Mouse (Mus musculus) liver, embryonic 12.5 days (tissue): ENCODE data around the gene Clcn2. TPM values are rescaled to one million over a fixed set of nuclear protein-coding genes. Genes with fewer than 3 reads are reported as not detected.
A peak's percentile ranks its signal among the peaks of the same experiment; 100 is the strongest.

Source experiments
- ATAC-seq: fragments of 200-750 bp; cut with Nextera tagmentation; 2 replicates; pipeline ENCODE4 v1.8.0; 2017; ENCODE audit warnings: moderate number of reproducible peaks, mild to moderate bottlenecking, moderate library complexity
- H3K27ac ChIP-seq: fragments of 300-500 bp; sonication (generic); 2 replicates; pipeline ENCODE4 v1.5.1; 2016; ENCODE audit warnings: mild to moderate bottlenecking
- H3K27me3 ChIP-seq: fragments of 300-500 bp; sonication (generic); replicated peaks from 2 replicates; pipeline ENCODE4 v1.6.1; 2016; ENCODE audit warnings: mild to moderate bottlenecking, moderate library complexity
- H3K36me3 ChIP-seq: fragments of 300-500 bp; sonication (generic); 2 replicates; pipeline ENCODE4 v1.6.1; 2016; ENCODE audit warnings: mild to moderate bottlenecking, moderate library complexity
- H3K4me1 ChIP-seq: fragments of 300-500 bp; sonication (generic); 2 replicates; pipeline ENCODE4 v1.6.1; 2016
- H3K4me2 ChIP-seq: fragments of 300-500 bp; sonication (generic); 2 replicates; pipeline ENCODE4 v1.6.1; 2016; ENCODE audit warnings: mild to moderate bottlenecking, moderate library complexity
- H3K4me3 ChIP-seq: fragments of 300-500 bp; sonication (generic); 2 replicates; pipeline ENCODE4 v1.5.1; 2016; ENCODE audit warnings: mild to moderate bottlenecking, moderate library complexity
- H3K9ac ChIP-seq: fragments of 300-500 bp; sonication (generic); 2 replicates; pipeline ENCODE4 v1.6.1; 2016; ENCODE audit warnings: mild to moderate bottlenecking, moderate library complexity
- H3K9me3 ChIP-seq: fragments of 300-500 bp; sonication (generic); replicated peaks from 2 replicates; pipeline ENCODE4 v1.6.1; 2016; ENCODE audit warnings: mild to moderate bottlenecking, moderate library complexity
- WGBS: fragments of 180-500 bp; shearing (Covaris S2); methylation state at CpG from one replicate; pipeline ENCODE4 v1.1.7; 2016; ENCODE audit not compliant: insufficient replicate concordance; 5-methylcytosine and 5-hydroxymethylcytosine counted together
- polyA plus RNA-seq: library from polyadenylated mRNA; unstranded; fragments of >200 nt; fragmentation: Nextera tagmentation; extraction: Ambion mirVana; gene quantifications from 2 replicates; pipeline ENCODE4 v1.2.1, GENCODE M21; 2016

Clcn2 gene
- 14.0 and 14.5 TPM in 2 replicates for polyA plus RNA-seq

GRCm38 (mm10) chr16:20717181-20717977 is at the start of gene Clcn2, which contains the start of gene Polr2h:
Gene Clcn2, minus strand, starts transcription at chr16:20717746.
Gene Polr2h, plus strand, starts transcription at chr16:20717665.
- H3K27ac ChIP-seq, result peak within 1 kb of the TSS; percentile 91
- under 1% methylated on average over 62 of the region's 62 CpGs for WGBS
- H3K36me3 ChIP-seq, result peaks cover 41% of the 10 kb centered on the region
- ATAC-seq, result peak; percentile 85
- no peaks in the 10 kb centered on the region for H3K9me3 ChIP-seq
- H3K4me3 ChIP-seq, result peak within 1 kb of the TSS; percentile 74
- H3K4me1 ChIP-seq, result peaks cover 55% of the 10 kb centered on the region
- H3K27me3 ChIP-seq, result no peaks in the 10 kb centered on the region
- peak within 1 kb of the TSS; percentile 84 for H3K9ac ChIP-seq
- peak within 1 kb of the TSS; percentile 97 for H3K4me2 ChIP-seq

- no peak overlapping the region for H3K4me2 ChIP-seq
- H3K36me3 ChIP-seq, result no peaks in the 10 kb centered on the region
- WGBS, result 39% methylated on average over 9 of the region's 9 CpGs
- no peaks in the 10 kb centered on the region for H3K27me3 ChIP-seq
- no peak overlapping the region for H3K27ac ChIP-seq
- H3K4me1 ChIP-seq, result no peaks in the 10 kb centered on the region
- ATAC-seq, result peak; percentile 49; the same call in 1 of the 2 replicates
- H3K9me3 ChIP-seq, result no peaks in the 10 kb centered on the region
- H3K4me3 ChIP-seq, result no peak overlapping the region
- H3K9ac ChIP-seq, result no peak overlapping the region
Measured at GRCm38 (mm10) chr16:20765244-20765643, 47.7 kb upstream of the Clcn2 start.

DNA sequence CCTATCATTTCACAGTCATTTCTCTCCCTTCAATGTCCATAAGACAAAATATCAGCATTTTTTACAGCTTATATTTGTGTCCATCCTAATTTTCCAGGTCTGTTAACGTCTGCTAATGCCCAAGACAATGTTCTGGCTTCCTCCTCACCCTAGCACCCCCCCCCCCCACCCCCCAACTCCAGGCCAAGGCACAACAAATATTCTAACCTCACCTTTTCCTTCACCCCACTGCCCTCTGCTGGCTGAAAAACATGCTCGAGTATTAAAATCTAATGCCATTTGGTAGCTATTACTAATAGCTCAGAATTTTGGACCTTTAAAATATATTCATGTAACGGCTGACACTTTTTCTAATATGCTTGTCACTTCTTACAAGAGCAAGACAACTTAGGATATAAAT is 44.1 kb upstream of the Clcn2 start:
- Histone ChIP-seq H3K9ac (no peak overlapping the region), H3K4me2 (no peak overlapping the region), H3K4me1 (no peaks in the 10 kb centered on the region), H3K9me3 (no peaks in the 10 kb centered on the region), H3K4me3 (no peak overlapping the region), H3K27ac (no peak overlapping the region), H3K36me3 (no peaks in the 10 kb centered on the region), H3K27me3 (no peaks in the 10 kb centered on the region)
- no peak for ATAC-seq
- 5% methylated on average over 3 of the region's 3 CpGs for WGBS

- WGBS, result 54% methylated on average over 1 of the region's 1 CpGs
- Histone ChIP-seq H3K9me3 (no peaks in the 10 kb centered on the region), H3K27me3 (no peaks in the 10 kb centered on the region), H3K36me3 (no peaks in the 10 kb centered on the region), H3K27ac (no peak overlapping the region), H3K4me2 (no peak overlapping the region), H3K4me1 (no peaks in the 10 kb centered on the region), H3K4me3 (no peak overlapping the region), H3K9ac (no peak overlapping the region)
- ATAC-seq, result no peak
Measured at GRCm38 (mm10) chr16:20757385-20757784, 39.8 kb upstream of the Clcn2 start.

DNA sequence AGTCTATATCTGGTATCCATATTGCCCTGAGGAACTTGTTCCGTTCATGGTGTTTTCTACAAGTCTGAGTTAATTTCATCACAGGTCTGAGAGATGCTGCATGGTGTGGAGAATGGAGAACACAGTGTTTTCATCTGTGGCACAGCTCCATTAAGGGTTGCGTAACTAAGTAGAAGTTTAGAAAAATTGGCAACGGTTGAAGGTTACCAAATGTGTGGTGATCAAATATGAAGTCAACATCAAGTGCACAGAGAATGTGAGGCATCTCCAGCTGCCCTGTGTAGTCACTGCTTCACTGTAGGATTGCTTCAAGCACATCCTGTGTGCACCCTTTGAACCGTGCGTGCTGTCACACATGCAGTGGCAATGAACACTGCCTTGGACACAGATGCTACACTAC is 38.5 kb upstream of the Clcn2 start:
- H3K9me3 ChIP-seq, result no peaks in the 10 kb centered on the region
- no peak overlapping the region for H3K9ac ChIP-seq
- H3K4me2 ChIP-seq, result no peak overlapping the region
- ATAC-seq, result no peak
- no peak overlapping the region for H3K4me3 ChIP-seq
- H3K27me3 ChIP-seq, result no peaks in the 10 kb centered on the region
- H3K27ac ChIP-seq, result no peak overlapping the region
- H3K4me1 ChIP-seq, result no peaks in the 10 kb centered on the region
- WGBS, result 81% methylated on average over 5 of the region's 5 CpGs
- no peaks in the 10 kb centered on the region for H3K36me3 ChIP-seq

- H3K27me3 ChIP-seq, result 0 out of 2 replicates have a peak, but pooled peaks cover 7% of the 10 kb centered on the region
- no peak overlapping the region for H3K27ac ChIP-seq
- H3K36me3 ChIP-seq, result no peaks in the 10 kb centered on the region
- no peak overlapping the region for H3K4me2 ChIP-seq
- H3K9ac ChIP-seq, result no peak overlapping the region
- no peaks in the 10 kb centered on the region for H3K9me3 ChIP-seq
- H3K4me1 ChIP-seq, result no peaks in the 10 kb centered on the region
- H3K4me3 ChIP-seq, result no peak overlapping the region
- WGBS, result 50% methylated on average over 8 of the region's 8 CpGs
- no peak for ATAC-seq
Measured at GRCm38 (mm10) chr16:20750518-20750917, 33.0 kb upstream of the Clcn2 start.

DNA sequence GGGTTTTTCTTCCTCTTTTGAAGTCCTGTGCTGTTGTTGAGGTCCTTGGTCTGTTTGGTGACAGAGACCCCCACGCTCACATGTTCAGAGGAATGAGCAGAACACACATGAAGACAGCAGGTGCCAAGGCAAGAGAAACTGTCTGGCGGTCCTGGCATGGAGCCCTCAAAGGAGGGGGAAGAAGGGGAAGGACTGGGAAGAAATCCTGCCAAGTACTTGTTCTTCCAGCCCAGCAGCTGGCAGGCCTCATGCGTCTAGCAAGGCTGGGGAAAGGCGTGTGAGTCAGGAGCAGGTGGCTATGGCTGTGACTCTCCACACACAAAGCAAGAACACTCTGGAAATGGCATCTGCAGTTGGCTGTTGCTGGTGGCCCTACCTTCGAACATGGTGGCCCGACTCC is 29.1 kb upstream of the Clcn2 start:
- Histone ChIP-seq H3K27me3 (peaks cover 11% of the 10 kb centered on the region; the same call in 1 of the 2 replicates), H3K36me3 (no peaks in the 10 kb centered on the region), H3K9me3 (no peaks in the 10 kb centered on the region), H3K4me2 (no peak overlapping the region), H3K4me3 (no peak overlapping the region), H3K27ac (no peak overlapping the region), H3K4me1 (no peaks in the 10 kb centered on the region), H3K9ac (no peak overlapping the region)
- 62% methylated on average over 6 of the region's 6 CpGs for WGBS
- ATAC-seq, result no peak

- 82% methylated on average over 9 of the region's 9 CpGs for WGBS
- Histone ChIP-seq H3K9me3 (no peaks in the 10 kb centered on the region), H3K4me1 (no peaks in the 10 kb centered on the region), H3K4me3 (no peak overlapping the region), H3K27ac (no peak overlapping the region), H3K36me3 (no peaks in the 10 kb centered on the region), H3K27me3 (peaks cover 44% of the 10 kb centered on the region), H3K4me2 (no peak overlapping the region), H3K9ac (no peak overlapping the region)
- no peak for ATAC-seq
Measured at GRCm38 (mm10) chr16:20739845-20740244, 22.3 kb upstream of the Clcn2 start.

GRCm38 (mm10) chr16:20736823-20737222 is 19.3 kb upstream of the Clcn2 start:
- H3K4me1 ChIP-seq, result peaks cover 21% of the 10 kb centered on the region
- no peak overlapping the region for H3K27ac ChIP-seq
- H3K4me3 ChIP-seq, result no peak overlapping the region
- H3K9ac ChIP-seq, result no peak overlapping the region
- no peak for ATAC-seq
- 61% methylated on average over 5 of the region's 5 CpGs for WGBS
- H3K4me2 ChIP-seq, result no peak overlapping the region
- H3K36me3 ChIP-seq, result no peaks in the 10 kb centered on the region
- H3K27me3 ChIP-seq, result peaks cover 72% of the 10 kb centered on the region
- no peaks in the 10 kb centered on the region for H3K9me3 ChIP-seq

DNA sequence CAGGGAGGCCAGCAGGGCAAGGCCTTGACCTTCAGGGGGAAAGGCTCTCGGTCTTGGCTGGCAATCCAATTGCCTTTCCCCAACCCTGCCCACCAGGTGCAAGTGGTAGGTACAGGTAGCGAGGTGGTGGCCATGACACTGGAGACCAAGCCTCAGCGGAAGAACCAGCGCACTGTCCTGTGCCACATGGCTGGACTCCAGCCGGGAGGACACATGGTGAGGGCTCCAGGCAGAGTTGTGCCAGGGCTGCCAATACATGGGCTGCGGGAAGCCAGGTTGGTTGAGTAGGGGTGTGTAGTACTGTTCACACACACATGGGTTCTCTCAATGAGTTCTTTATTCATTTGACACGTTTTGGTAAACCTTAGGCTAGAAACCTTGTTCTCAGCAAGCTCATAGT is 18.6 kb upstream of the Clcn2 start:
- H3K4me2 ChIP-seq, result no peak overlapping the region
- no peak for ATAC-seq
- no peak overlapping the region for H3K4me3 ChIP-seq
- H3K36me3 ChIP-seq, result no peaks in the 10 kb centered on the region
- peaks cover 21% of the 10 kb centered on the region for H3K4me1 ChIP-seq
- H3K27ac ChIP-seq, result no peak overlapping the region
- no peaks in the 10 kb centered on the region for H3K9me3 ChIP-seq
- H3K9ac ChIP-seq, result no peak overlapping the region
- peaks cover 75% of the 10 kb centered on the region for H3K27me3 ChIP-seq
- WGBS, result 67% methylated on average over 7 of the region's 7 CpGs

DNA sequence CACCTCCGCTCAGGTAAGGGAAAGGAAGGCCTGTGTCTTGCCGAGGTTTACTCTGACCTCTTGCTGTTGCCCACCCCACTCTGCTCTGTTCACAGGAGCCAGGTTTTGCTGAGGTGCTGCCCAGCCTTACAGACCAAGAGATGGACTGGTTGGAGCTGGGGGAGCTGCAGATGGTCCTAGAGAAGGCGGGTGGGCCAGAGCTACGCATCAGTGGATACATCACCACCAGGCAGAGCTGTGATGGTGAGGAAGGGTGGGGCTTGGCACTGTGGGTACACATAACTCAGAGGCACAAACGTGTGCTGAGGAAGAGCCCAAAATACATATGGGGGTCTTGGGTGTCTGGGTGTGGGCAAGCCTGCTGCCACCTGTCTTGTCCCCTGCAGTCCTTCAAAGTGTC is 18.1 kb upstream of the Clcn2 start:
- no peak overlapping the region for H3K4me2 ChIP-seq
- peaks cover 21% of the 10 kb centered on the region for H3K4me1 ChIP-seq
- no peaks in the 10 kb centered on the region for H3K9me3 ChIP-seq
- no peak overlapping the region for H3K27ac ChIP-seq
- WGBS, result 49% methylated on average over 5 of the region's 5 CpGs
- no peaks in the 10 kb centered on the region for H3K36me3 ChIP-seq
- ATAC-seq, result no peak
- H3K9ac ChIP-seq, result no peak overlapping the region
- H3K4me3 ChIP-seq, result no peak overlapping the region
- H3K27me3 ChIP-seq, result peaks cover 81% of the 10 kb centered on the region

DNA sequence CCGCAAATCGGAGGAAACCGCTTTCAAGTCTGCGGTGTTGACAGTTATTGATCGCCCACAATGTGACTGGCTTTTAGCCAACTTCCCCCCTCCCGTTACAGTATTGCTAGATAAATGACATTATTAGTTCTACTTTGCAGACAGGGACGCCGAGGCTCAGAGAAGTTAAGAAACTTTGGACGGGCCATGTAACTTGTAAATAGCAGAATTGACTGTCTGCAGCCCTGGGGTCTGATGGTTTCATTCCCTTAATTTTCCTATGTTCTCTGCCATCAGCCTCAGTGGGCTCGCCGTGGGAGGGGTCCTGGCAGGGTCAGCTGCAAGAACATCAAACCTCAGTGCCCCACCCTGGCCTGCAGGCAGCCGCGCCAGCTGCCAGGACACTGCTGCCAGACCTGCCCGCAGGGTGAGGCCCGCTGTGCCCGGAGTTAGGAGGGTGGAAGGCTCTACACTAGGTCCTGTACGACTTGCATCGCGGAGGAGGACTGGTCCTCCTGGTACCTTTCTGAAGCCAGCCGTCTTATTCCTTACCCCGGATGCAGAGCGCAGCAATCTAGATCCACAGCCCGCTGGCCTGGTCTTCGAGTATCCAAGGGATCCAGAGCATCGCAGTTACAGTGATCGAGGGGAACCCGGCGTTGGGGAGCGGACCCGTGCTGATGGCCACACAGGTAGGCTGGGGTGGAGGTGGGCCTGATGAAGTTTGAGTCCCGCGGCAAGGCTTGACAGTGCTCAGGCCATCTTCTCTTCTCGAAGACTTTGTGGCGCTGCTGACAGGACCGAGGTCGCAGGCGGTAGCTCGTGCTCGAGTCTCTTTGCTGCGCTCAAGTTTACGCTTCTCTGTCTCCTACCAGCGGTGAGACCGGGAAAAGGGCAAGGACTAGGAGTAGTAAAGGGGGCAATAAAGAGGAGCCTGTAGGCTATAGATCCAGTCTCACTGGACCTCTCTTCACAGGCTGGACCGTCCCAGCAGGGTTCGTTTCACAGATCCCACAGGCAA is 16.5 kb upstream of the Clcn2 start, which contains the start of gene Thpo:
TSS of gene Thpo (minus strand) at position 781 of the 1,000 bp plus-strand sequence.
- peaks cover 94% of the 10 kb centered on the region for H3K27me3 ChIP-seq
- peaks cover 21% of the 10 kb centered on the region for H3K4me1 ChIP-seq
- 5% methylated on average over 45 of the region's 45 CpGs for WGBS
- peak within 1 kb of the TSS; percentile 73 for H3K4me2 ChIP-seq
- H3K36me3 ChIP-seq, result no peaks in the 10 kb centered on the region
- no peak within 1 kb of the TSS for H3K27ac ChIP-seq
- no peak for ATAC-seq
- H3K4me3 ChIP-seq, result peak within 1 kb of the TSS; percentile 51
- H3K9ac ChIP-seq, result peak within 1 kb of the TSS; percentile 52; the same call in 1 of the 2 replicates
- no peaks in the 10 kb centered on the region for H3K9me3 ChIP-seq
